Mouse (Mus musculus) frontal cortex, postnatal 10 days (tissue): ENCODE data around the gene Myo3b.

Experiments used
- DNase-seq, 2 experiments: peaks; one replicate each; pipeline ENCODE4 v3.0.0; 2022; ENCODE audit warnings: low spot score in 2 of 2, mixed read lengths in 1 of 2

The Myo3b gene

GRCm38 (mm10) chr2:70128590-70128989 is 89.7 kb downstream of the Myo3b start:
- DNase-seq = no peak

GRCm38 (mm10) chr2:70129566-70129965 is 90.6 kb downstream of the Myo3b start:
- no peak for DNase-seq

GRCm38 (mm10) chr2:70133281-70133680 is 94.4 kb downstream of the Myo3b start:
- no peak for DNase-seq

GRCm38 (mm10) chr2:70137226-70137998 is 98.5 kb downstream of the Myo3b start:
- no peak for DNase-seq

GRCm38 (mm10) chr2:70143543-70144188 is 104.7 kb downstream of the Myo3b start:
- DNase-seq = no peak

GRCm38 (mm10) chr2:70146993-70147581 is 108.2 kb downstream of the Myo3b start:
- no peak for DNase-seq

GRCm38 (mm10) chr2:70148821-70149510 is 110.0 kb downstream of the Myo3b start:
- DNase-seq = no peak

GRCm38 (mm10) chr2:70150399-70151035 is 111.6 kb downstream of the Myo3b start:
- DNase-seq = no peak

GRCm38 (mm10) chr2:70151930-70152329 is 113.0 kb downstream of the Myo3b start:
- DNase-seq = no peak

- no peak for DNase-seq
These were observed 116.4 kb downstream of the Myo3b start for GRCm38 (mm10) chr2:70155226-70155836.

GRCm38 (mm10) chr2:70159543-70159942 is 120.6 kb downstream of the Myo3b start:
- DNase-seq = peak in 1 of 2 experiments; percentile 24

- no peak for DNase-seq
These were observed 127.3 kb downstream of the Myo3b start for GRCm38 (mm10) chr2:70166231-70166630.

GRCm38 (mm10) chr2:70167944-70168935 is 129.3 kb downstream of the Myo3b start:
- peak; percentile 57 to 69 for DNase-seq

GRCm38 (mm10) chr2:70170469-70170868 is 131.5 kb downstream of the Myo3b start:
- no peak for DNase-seq

GRCm38 (mm10) chr2:70176823-70177708 is 138.1 kb downstream of the Myo3b start:
- no peak for DNase-seq

GRCm38 (mm10) chr2:70177709-70178030 is 138.7 kb downstream of the Myo3b start:
- DNase-seq = no peak

- DNase-seq = no peak
These were observed 139.3 kb downstream of the Myo3b start for GRCm38 (mm10) chr2:70178241-70178640.

GRCm38 (mm10) chr2:70182150-70182670 is 143.3 kb downstream of the Myo3b start:
- DNase-seq = no peak

GRCm38 (mm10) chr2:70187040-70187439 is 148.1 kb downstream of the Myo3b start:
- no peak for DNase-seq
